Mouse (Mus musculus) myocyte (in vitro differentiated cells): ENCODE data around the gene Ugt1a10. TPM values are rescaled to one million over a fixed set of nuclear protein-coding genes. Genes with fewer than 3 reads are reported as not detected.
"Not testable (repeated sequence)": the region's sequence is repeated elsewhere in the genome, so short reads cannot be mapped to it uniquely, and the experiment has no call there.

Experiments used
- H3K27me3 ChIP-seq: one replicate; pipeline ENCODE4 v1.6.1; 2011; ENCODE audit not compliant: control insufficient read depth, insufficient read depth, insufficient read length
- H3K36me3 ChIP-seq: one replicate; pipeline ENCODE4 v1.6.1; 2011; ENCODE audit not compliant: control insufficient read depth, insufficient read depth
- H3K4me2 ChIP-seq: one replicate; pipeline ENCODE4 v1.6.1; 2011; ENCODE audit warnings: low read depth, control low read depth
- H3K4me3 ChIP-seq: one replicate; pipeline ENCODE4 v1.5.1; 2011; ENCODE audit warnings: mild to moderate bottlenecking, control low read depth, moderate library complexity
- H3K79me2 ChIP-seq: one replicate; pipeline ENCODE4 v1.6.1; 2011; ENCODE audit not compliant: control insufficient read depth, insufficient read depth
- H3ac ChIP-seq: one replicate; pipeline ENCODE4 v1.6.1; 2011; ENCODE audit not compliant: control insufficient read depth, insufficient read length
- CEBPB ChIP-seq: IDR thresholded peaks from 2 replicates; pipeline ENCODE4 v1.6.1; 2011; ENCODE audit warnings: mild to moderate bottlenecking, moderate library complexity; ENCODE audit not compliant: poor library complexity, insufficient read depth, severe bottlenecking
- E2F4 ChIP-seq: IDR thresholded peaks from one replicate; pipeline ENCODE4 v1.6.1; 2011; ENCODE audit warnings: mild to moderate bottlenecking, control low read depth, moderate library complexity; ENCODE audit not compliant: insufficient read depth
- MAX ChIP-seq: IDR thresholded peaks from one replicate; pipeline ENCODE4 v1.6.1; 2011; ENCODE audit warnings: low read depth, mild to moderate bottlenecking, control low read depth
- MYOD1 ChIP-seq, 3 experiments: IDR thresholded peaks; one replicate each; pipeline ENCODE4 v1.6.1; 2011; ENCODE audit warnings: control low read depth in 2 of 3, low read depth in 2 of 3, mild to moderate bottlenecking in 2 of 3, moderate library complexity in 1 of 3; ENCODE audit not compliant: insufficient read length in 2 of 3, control insufficient read depth in 1 of 3
- MYOG ChIP-seq, 3 experiments: IDR thresholded peaks; one replicate each; pipeline ENCODE4 v1.6.1; 2011; ENCODE audit warnings: control low read depth in 2 of 3, low read depth in 2 of 3, mild to moderate bottlenecking in 2 of 3; ENCODE audit not compliant: insufficient read length in 2 of 3, control insufficient read depth in 1 of 3, insufficient read depth in 1 of 3
- POLR2A ChIP-seq: IDR thresholded peaks from one replicate; pipeline ENCODE4 v1.6.1; 2011; ENCODE audit warnings: low read depth, mild to moderate bottlenecking, control low read depth, moderate library complexity; ENCODE audit not compliant: insufficient read length
- POLR2AphosphoS2 ChIP-seq: IDR thresholded peaks from one replicate; pipeline ENCODE4 v1.6.1; 2011; ENCODE audit warnings: low read depth, control low read depth; ENCODE audit not compliant: insufficient read length
- REST ChIP-seq: IDR thresholded peaks from one replicate; pipeline ENCODE4 v1.6.1; 2011; ENCODE audit warnings: mild to moderate bottlenecking, control low read depth, moderate library complexity; ENCODE audit not compliant: insufficient read depth, insufficient read length
- SRF ChIP-seq: IDR thresholded peaks from one replicate; pipeline ENCODE4 v1.6.1; 2011; ENCODE audit warnings: low read depth; ENCODE audit not compliant: control insufficient read depth, insufficient read length
- TCF12 ChIP-seq: IDR thresholded peaks from one replicate; pipeline ENCODE4 v1.6.1; 2011; ENCODE audit warnings: mild to moderate bottlenecking, control low read depth; ENCODE audit not compliant: poor library complexity, insufficient read depth, severe bottlenecking
- TCF3 ChIP-seq: IDR thresholded peaks from one replicate; pipeline ENCODE4 v1.6.1; 2011; ENCODE audit warnings: low read depth, control low read depth; ENCODE audit not compliant: insufficient read length
- USF1 ChIP-seq: IDR thresholded peaks from one replicate; pipeline ENCODE4 v1.6.1; 2011; ENCODE audit warnings: low read depth, mild to moderate bottlenecking, control low read depth, moderate library complexity
- polyA plus RNA-seq: library from polyadenylated mRNA; unstranded; fragments of >200 nt; fragmentation: generic; extraction: Trizol; gene quantifications from one replicate; pipeline ENCODE4 v1.2.1, GENCODE M21; 2012; ENCODE audit warnings: missing spikeins

Ugt1a10 gene
- polyA plus RNA-seq, 1 experiment: not detected

- no peaks in the 10 kb centered on the region for H3K27me3 ChIP-seq
- no peaks in the 10 kb centered on the region for H3K79me2 ChIP-seq
- H3K4me2 ChIP-seq: no peak overlapping the region
- H3ac ChIP-seq: no peak overlapping the region
- TF ChIP-seq CEBPB (no peak), SRF (no peak), POLR2AphosphoS2 (no peak), TCF3 (no peak), MYOD1 (IDR thresholded peaks at IDR 0.05; ENCODE audit: control insufficient read depth in 1 of 3, insufficient read length in 2 of 3, low read depth in 2 of 3) (no peak), REST (no peak), USF1 (no peak), MYOG (IDR thresholded peaks at IDR 0.05; ENCODE audit: control insufficient read depth in 1 of 3, insufficient read depth in 1 of 3, insufficient read length in 2 of 3, low read depth in 2 of 3) (no peak), TCF12 (no peak), E2F4 (no peak), POLR2A (no peak), MAX (no peak)
- no peak overlapping the region for H3K4me3 ChIP-seq
- no peaks in the 10 kb centered on the region for H3K36me3 ChIP-seq
Observed at GRCm38 (mm10) chr1:88137264-88137663, 82.1 kb downstream of the Ugt1a10 start.

- no peak for TF ChIP-seq CEBPB
- no peak for TF ChIP-seq MAX
- no peak for TF ChIP-seq POLR2A
- TF ChIP-seq TCF12: no peak
- H3ac ChIP-seq: no peak overlapping the region
- no peaks in the 10 kb centered on the region for H3K36me3 ChIP-seq
Observed at GRCm38 (mm10) chr1:88138145-88138544, 83.0 kb downstream of the Ugt1a10 start.

GRCm38 (mm10) chr1:88140492-88140891 lies 85.3 kb downstream of the Ugt1a10 start:
- H3ac ChIP-seq, H3K4me3 ChIP-seq, H3K27me3 ChIP-seq, H3K36me3 ChIP-seq, H3K79me2 ChIP-seq, H3K4me2 ChIP-seq: not testable (repeated sequence)

More at GRCm38 (mm10) chr1:88138145-88138544, 83.0 kb downstream of the Ugt1a10 start:
- Histone ChIP-seq H3K79me2 (no peaks in the 10 kb centered on the region), H3K4me2 (no peak overlapping the region), H3K27me3 (no peaks in the 10 kb centered on the region), H3K4me3 (no peak overlapping the region)

- H3K79me2 ChIP-seq, H3K27me3 ChIP-seq, H3K36me3 ChIP-seq, H3K4me2 ChIP-seq, H3ac ChIP-seq, H3K4me3 ChIP-seq: not testable (repeated sequence)
Observed at GRCm38 (mm10) chr1:88143966-88144675, 88.9 kb downstream of the Ugt1a10 start.

GRCm38 (mm10) chr1:88145278-88145677 lies 90.1 kb downstream of the Ugt1a10 start:
- H3K4me3 ChIP-seq, H3K36me3 ChIP-seq, H3K79me2 ChIP-seq, H3K27me3 ChIP-seq, H3ac ChIP-seq, H3K4me2 ChIP-seq: not testable (repeated sequence)

- not testable (repeated sequence) for H3K4me2 ChIP-seq, H3K27me3 ChIP-seq, H3K4me3 ChIP-seq, H3ac ChIP-seq, H3K36me3 ChIP-seq, H3K79me2 ChIP-seq
Observed at GRCm38 (mm10) chr1:88150133-88150532, 94.9 kb downstream of the Ugt1a10 start.

GRCm38 (mm10) chr1:88158430-88158829 lies 103.2 kb downstream of the Ugt1a10 start:
- no peak for TF ChIP-seq CEBPB
- no peak for TF ChIP-seq MAX
- TF ChIP-seq TCF12: no peak
- no peak for TF ChIP-seq MYOG (IDR thresholded peaks at IDR 0.05; ENCODE audit: control insufficient read depth in 1 of 3, insufficient read depth in 1 of 3, insufficient read length in 2 of 3, low read depth in 2 of 3)
- TF ChIP-seq TCF3: no peak
- TF ChIP-seq POLR2AphosphoS2: no peak
- TF ChIP-seq MYOD1 (IDR thresholded peaks at IDR 0.05; ENCODE audit: control insufficient read depth in 1 of 3, insufficient read length in 2 of 3, low read depth in 2 of 3): no peak
- TF ChIP-seq SRF: no peak
- no peak for TF ChIP-seq POLR2A
- TF ChIP-seq REST: no peak
- H3K36me3 ChIP-seq: no peaks in the 10 kb centered on the region
- H3K27me3 ChIP-seq: no peaks in the 10 kb centered on the region
- no peak overlapping the region for H3ac ChIP-seq
- H3K4me3 ChIP-seq: no peak overlapping the region
- no peak overlapping the region for H3K4me2 ChIP-seq
- H3K79me2 ChIP-seq: no peaks in the 10 kb centered on the region
